Mouse (Mus musculus): ENCODE measurements around the gene Gtsf2. TPM values are rescaled to one million over a fixed set of nuclear protein-coding genes. Genes with fewer than 3 reads are reported as not detected.
"Not testable (repeated sequence)": the region's sequence is repeated elsewhere in the genome, so short reads cannot be mapped to it uniquely, and the experiment has no call there.

Gene Gtsf2
- polyA plus RNA-seq, 1 experiment from 2014 or later, result not detected

DNA sequence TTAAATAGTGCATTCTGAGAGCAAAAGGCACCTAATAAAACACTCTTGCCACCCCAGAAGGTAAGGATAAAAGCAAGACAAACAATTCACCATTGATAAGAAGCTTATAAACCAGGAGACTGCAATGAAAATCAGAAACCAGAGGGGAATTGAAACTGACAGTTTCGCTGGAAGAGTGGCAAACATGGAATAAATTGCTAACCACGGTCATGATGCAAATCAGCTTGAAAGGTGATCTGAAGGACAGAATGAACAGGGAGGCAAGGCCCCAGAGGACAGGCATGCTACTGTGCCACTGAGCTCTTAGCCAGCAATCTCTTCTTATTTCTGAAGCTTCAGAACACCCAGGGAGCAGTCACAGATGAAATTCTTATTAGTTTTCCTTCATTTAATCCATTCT lies 21.3 kb downstream of the Gtsf2 start:
- Histone ChIP-seq H3K27ac (ENCODE audit: low read depth) (no peak overlapping the region), H3K36me3 (replicated peaks; ENCODE audit: insufficient read depth, low read length) (no peaks in the 10 kb centered on the region), H3K4me2 (ENCODE audit: low read depth, low read length) (no peak overlapping the region), H3K9ac (replicated peaks) (no peak overlapping the region), H3K4me1 (ENCODE audit: insufficient read depth) (no peaks in the 10 kb centered on the region), H3K27me3 (ENCODE audit: insufficient read depth, low read length) (no peaks in the 10 kb centered on the region), H3K9me3 (ENCODE audit: low read length) (no peaks in the 10 kb centered on the region), H3K4me3 (ENCODE audit: low read depth, low read length) (no peak overlapping the region)
- no peak for DNase-seq
- 45% methylated on average over 2 of the region's 2 CpGs for WGBS (ENCODE audit: insufficient replicate concordance)
- TF ChIP-seq CTCF (IDR thresholded peaks at IDR 0.05; ENCODE audit: low read depth) (no peak), EP300 (IDR thresholded peaks at IDR 0.05; ENCODE audit: low read depth) (no peak)
- ATAC-seq, result no peak

DNA sequence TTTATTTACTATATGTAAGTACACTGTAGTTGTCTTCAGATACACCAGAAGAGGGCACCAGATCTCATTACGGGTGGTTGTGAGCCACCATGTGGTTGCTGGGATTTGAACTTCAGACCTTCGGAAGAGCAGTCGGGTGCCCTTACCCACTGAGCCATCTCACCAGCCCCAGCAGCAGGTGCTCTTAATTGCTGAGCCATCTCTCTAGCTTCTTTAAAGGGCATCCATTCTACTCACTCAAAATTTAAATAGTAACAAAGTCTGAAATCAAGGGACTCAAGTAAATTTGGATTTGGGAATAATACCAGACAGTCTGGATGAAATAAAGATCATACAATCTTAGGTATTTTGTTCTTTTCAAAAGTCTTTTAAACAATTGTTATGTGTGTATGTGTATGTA lies 42.7 kb downstream of the Gtsf2 start:
- not testable (repeated sequence) for H3K9ac ChIP-seq (replicated peaks)
- WGBS (ENCODE audit: insufficient replicate concordance), result 72% methylated on average over 2 of the region's 3 CpGs

DNA sequence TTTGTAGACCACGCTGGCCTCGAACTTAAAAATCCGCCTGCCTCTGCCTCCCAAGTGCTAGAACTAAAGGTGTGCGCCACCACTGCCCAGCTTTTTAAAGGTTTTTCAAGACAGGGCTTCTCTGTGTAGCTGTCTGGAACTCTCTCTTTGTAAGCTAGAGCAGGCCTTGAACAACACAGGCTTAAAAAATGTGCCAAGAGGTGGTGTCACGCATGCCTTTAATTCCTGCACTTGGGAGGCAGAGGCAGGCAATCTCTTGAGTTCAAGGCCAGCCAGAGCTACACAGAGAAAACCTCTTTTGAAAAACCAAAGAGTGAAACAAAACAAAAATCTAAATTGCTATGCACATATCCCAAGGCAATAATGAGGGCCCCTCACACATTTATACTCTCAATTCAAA lies 46.9 kb downstream of the Gtsf2 start:
- Histone ChIP-seq H3K9me3 (ENCODE audit: low read length) (no peaks in the 10 kb centered on the region), H3K4me2 (ENCODE audit: low read depth, low read length) (no peak overlapping the region), H3K36me3 (replicated peaks; ENCODE audit: insufficient read depth, low read length) (no peaks in the 10 kb centered on the region), H3K27ac (ENCODE audit: low read depth) (no peak overlapping the region), H3K27me3 (ENCODE audit: insufficient read depth, low read length) (no peaks in the 10 kb centered on the region), H3K9ac (replicated peaks) (no peak overlapping the region), H3K4me1 (ENCODE audit: insufficient read depth) (no peaks in the 10 kb centered on the region), H3K4me3 (ENCODE audit: low read depth, low read length) (no peak overlapping the region)
- no peak for DNase-seq
- 78% methylated on average over 5 of the region's 5 CpGs for WGBS (ENCODE audit: insufficient replicate concordance)
- no peak for ATAC-seq
- TF ChIP-seq CTCF (IDR thresholded peaks at IDR 0.05; ENCODE audit: low read depth) (no peak), EP300 (IDR thresholded peaks at IDR 0.05; ENCODE audit: low read depth) (no peak)

More for the DNA sequence above, 42.7 kb downstream of the Gtsf2 start:
- not testable (repeated sequence) for H3K4me1 ChIP-seq (ENCODE audit: insufficient read depth); H3K27ac ChIP-seq (ENCODE audit: low read depth); H3K36me3 ChIP-seq (replicated peaks; ENCODE audit: insufficient read depth, low read length); H3K9me3 ChIP-seq (ENCODE audit: low read length); H3K4me2 ChIP-seq (ENCODE audit: low read depth, low read length); H3K27me3 ChIP-seq (ENCODE audit: insufficient read depth, low read length); ATAC-seq; H3K4me3 ChIP-seq (ENCODE audit: low read depth, low read length); DNase-seq

DNA sequence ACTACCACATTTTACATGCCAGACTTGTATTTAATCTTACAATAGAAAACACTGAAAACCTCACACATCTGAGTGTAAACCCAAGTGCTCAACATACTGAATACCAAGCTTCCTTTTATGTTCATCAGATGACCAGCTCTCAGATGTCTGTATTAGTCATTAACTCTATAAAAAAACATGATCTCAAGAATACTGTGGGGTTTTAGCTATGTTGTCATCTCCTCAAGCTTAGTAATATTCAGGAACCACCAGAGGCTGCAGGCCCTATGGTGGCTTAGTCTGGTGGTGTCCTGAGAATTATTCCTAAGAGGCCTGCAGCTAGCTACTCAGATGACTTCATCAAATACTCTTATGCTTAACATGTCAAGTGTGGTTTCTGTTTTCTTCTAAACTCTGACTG lies 54.7 kb downstream of the Gtsf2 start:
- TF ChIP-seq EP300 (IDR thresholded peaks at IDR 0.05; ENCODE audit: low read depth), result no peak
- no peak for TF ChIP-seq CTCF (IDR thresholded peaks at IDR 0.05; ENCODE audit: low read depth)
- DNase-seq, result no peak
- no peaks in the 10 kb centered on the region for H3K36me3 ChIP-seq (replicated peaks; ENCODE audit: insufficient read depth, low read length)
- no peak for ATAC-seq
- no peak overlapping the region for H3K9ac ChIP-seq (replicated peaks)
- no peak overlapping the region for H3K4me3 ChIP-seq (ENCODE audit: low read depth, low read length)
- H3K4me2 ChIP-seq (ENCODE audit: low read depth, low read length), result no peak overlapping the region
- no peaks in the 10 kb centered on the region for H3K4me1 ChIP-seq (ENCODE audit: insufficient read depth)
- H3K27ac ChIP-seq (ENCODE audit: low read depth), result no peak overlapping the region
- H3K9me3 ChIP-seq (ENCODE audit: low read length), result no peaks in the 10 kb centered on the region
- no peaks in the 10 kb centered on the region for H3K27me3 ChIP-seq (ENCODE audit: insufficient read depth, low read length)

Other genes starting within 250 kb of the Gtsf2 start
- 19.0 and 23.3 TPM in 2 replicates for gene Cbx5, start 208.7 kb downstream of the Gtsf2 start, polyA plus RNA-seq (2015; fragmentation: Nextera tagmentation; extraction: Ambion mirVana)
- 126 and 151 TPM in 2 replicates for gene Hnrnpa1, start 208.0 kb downstream of the Gtsf2 start, polyA plus RNA-seq (2015; fragmentation: Nextera tagmentation; extraction: Ambion mirVana)
- gene Nfe2, start 190.1 kb downstream of the Gtsf2 start, polyA plus RNA-seq (2015; fragmentation: Nextera tagmentation; extraction: Ambion mirVana), result 85.8 and 89.1 TPM in 2 replicates
- gene Copz1, start 175.8 kb downstream of the Gtsf2 start, polyA plus RNA-seq (2015; fragmentation: Nextera tagmentation; extraction: Ambion mirVana), result 110 and 121 TPM in 2 replicates
- 1.1 and 1.8 TPM in 2 replicates for gene Gpr84, start 137.9 kb downstream of the Gtsf2 start, polyA plus RNA-seq (2015; fragmentation: Nextera tagmentation; extraction: Ambion mirVana)
- gene Zfp385a, start 108.4 kb downstream of the Gtsf2 start, polyA plus RNA-seq (2015; fragmentation: Nextera tagmentation; extraction: Ambion mirVana), result 10.1 TPM in 2 replicates
- 15.6 and 16.0 TPM in 2 replicates for gene Itga5, start 81.7 kb downstream of the Gtsf2 start, polyA plus RNA-seq (2015; fragmentation: Nextera tagmentation; extraction: Ambion mirVana)
- gene Gtsf1, start 18.0 kb downstream of the Gtsf2 start, polyA plus RNA-seq (2015; fragmentation: Nextera tagmentation; extraction: Ambion mirVana), result not detected in 2 replicates
- gene Nckap1l, start 5.3 kb upstream of the Gtsf2 start, polyA plus RNA-seq (2015; fragmentation: Nextera tagmentation; extraction: Ambion mirVana), result 6.0 and 6.8 TPM in 2 replicates
- 0.24 and 0.62 TPM in 2 replicates for gene Pde1b, start 54.6 kb upstream of the Gtsf2 start, polyA plus RNA-seq (2015; fragmentation: Nextera tagmentation; extraction: Ambion mirVana)
- 3.5 and 4.4 TPM in 2 replicates for gene Ppp1r1a, start 89.5 kb upstream of the Gtsf2 start, polyA plus RNA-seq (2015; fragmentation: Nextera tagmentation; extraction: Ambion mirVana)
- gene Glycam1, start 116.6 kb upstream of the Gtsf2 start, polyA plus RNA-seq (2015; fragmentation: Nextera tagmentation; extraction: Ambion mirVana), result not detected in 2 replicates